Mouse (Mus musculus) neutrophil, adult 5-6 weeks (primary cell): ENCODE measurements around the gene Gm10260. TPM values are rescaled to one million over a fixed set of nuclear protein-coding genes. Genes with fewer than 3 reads are reported as not detected.

ENCODE experiments used
- ATAC-seq: fragments of 151-379, 151-347 bp; 2 replicates; pipeline ENCODE4 v1.8.0; 2017; ENCODE audit warnings: mild to moderate bottlenecking, moderate TSS enrichment; ENCODE audit not compliant: insufficient number of reproducible peaks, poor library complexity, low FRiP score, severe bottlenecking; ENCODE audit errors: extremely low read depth
- total RNA-seq: library from RNA; stranded (forward); fragments of 200-1000 nt; gene quantifications from 2 replicates; pipeline ENCODE4 v1.2.3, GENCODE M21; 2017

Gm10260 gene
- 6.6 and 15.2 TPM in 2 replicates for total RNA-seq

GRCm38 (mm10) chr13:97760532-97760931 is at the start of gene Gm10260:
Gm10260 (minus strand) TSS chr13:97760632.
- ATAC-seq, result no peak

GRCm38 (mm10) chr13:97809828-97810227 is 49.4 kb upstream of the Gm10260 start:
- ATAC-seq, result no peak

- ATAC-seq, result no peak
These were observed 45.5 kb upstream of the Gm10260 start for GRCm38 (mm10) chr13:97805907-97806306.

GRCm38 (mm10) chr13:97802386-97802785 is 42.0 kb upstream of the Gm10260 start:
- ATAC-seq, result no peak

- no peak for ATAC-seq
These were observed 37.0 kb upstream of the Gm10260 start for GRCm38 (mm10) chr13:97797462-97797861.

- ATAC-seq, result no peak
These were observed 34.3 kb upstream of the Gm10260 start for GRCm38 (mm10) chr13:97794780-97795179.

GRCm38 (mm10) chr13:97793932-97794331 is 33.5 kb upstream of the Gm10260 start:
- ATAC-seq, result no peak

- no peak for ATAC-seq
These were observed 31.2 kb upstream of the Gm10260 start for GRCm38 (mm10) chr13:97791664-97792063.

GRCm38 (mm10) chr13:97789782-97790450 is 29.5 kb upstream of the Gm10260 start:
- ATAC-seq, result no peak

GRCm38 (mm10) chr13:97785167-97785835 is 24.9 kb upstream of the Gm10260 start:
- no peak for ATAC-seq

- ATAC-seq, result no peak
These were observed 23.2 kb upstream of the Gm10260 start for GRCm38 (mm10) chr13:97783423-97784143.

- ATAC-seq, result no peak
These were observed 21.6 kb upstream of the Gm10260 start for GRCm38 (mm10) chr13:97782063-97782462.

- no peak for ATAC-seq
These were observed 21.2 kb upstream of the Gm10260 start for GRCm38 (mm10) chr13:97781637-97782036.

GRCm38 (mm10) chr13:97780556-97780955 is 20.1 kb upstream of the Gm10260 start:
- no peak for ATAC-seq

GRCm38 (mm10) chr13:97779657-97780445 is 19.4 kb upstream of the Gm10260 start:
- ATAC-seq, result no peak

GRCm38 (mm10) chr13:97778698-97779194 is 18.3 kb upstream of the Gm10260 start:
- ATAC-seq, result no peak

- no peak for ATAC-seq
These were observed 17.2 kb upstream of the Gm10260 start for GRCm38 (mm10) chr13:97777667-97778066.

- no peak for ATAC-seq
These were observed 16.3 kb upstream of the Gm10260 start for GRCm38 (mm10) chr13:97776702-97777101.

GRCm38 (mm10) chr13:97775907-97776306 is 15.5 kb upstream of the Gm10260 start:
- ATAC-seq, result no peak
